Mouse (Mus musculus) liver, adult 2 months (tissue): ENCODE data around the gene Plekhh3.
A peak's percentile ranks its signal among the peaks of the same experiment; 100 is the strongest.

Experiments
- CTCF ChIP-seq: fragments of 200-500 bp; IDR thresholded peaks from 2 replicates; pipeline ENCODE4 v1.5.1; 2011; ENCODE audit warnings: low read depth, low read length, control low read depth
- POLR2A ChIP-seq: fragments of 200-500 bp; IDR thresholded peaks from 2 replicates; pipeline ENCODE4 v1.6.1; 2011; ENCODE audit warnings: low read length, control low read depth; ENCODE audit not compliant: insufficient read depth; ENCODE audit errors: extremely low read depth

DNA sequence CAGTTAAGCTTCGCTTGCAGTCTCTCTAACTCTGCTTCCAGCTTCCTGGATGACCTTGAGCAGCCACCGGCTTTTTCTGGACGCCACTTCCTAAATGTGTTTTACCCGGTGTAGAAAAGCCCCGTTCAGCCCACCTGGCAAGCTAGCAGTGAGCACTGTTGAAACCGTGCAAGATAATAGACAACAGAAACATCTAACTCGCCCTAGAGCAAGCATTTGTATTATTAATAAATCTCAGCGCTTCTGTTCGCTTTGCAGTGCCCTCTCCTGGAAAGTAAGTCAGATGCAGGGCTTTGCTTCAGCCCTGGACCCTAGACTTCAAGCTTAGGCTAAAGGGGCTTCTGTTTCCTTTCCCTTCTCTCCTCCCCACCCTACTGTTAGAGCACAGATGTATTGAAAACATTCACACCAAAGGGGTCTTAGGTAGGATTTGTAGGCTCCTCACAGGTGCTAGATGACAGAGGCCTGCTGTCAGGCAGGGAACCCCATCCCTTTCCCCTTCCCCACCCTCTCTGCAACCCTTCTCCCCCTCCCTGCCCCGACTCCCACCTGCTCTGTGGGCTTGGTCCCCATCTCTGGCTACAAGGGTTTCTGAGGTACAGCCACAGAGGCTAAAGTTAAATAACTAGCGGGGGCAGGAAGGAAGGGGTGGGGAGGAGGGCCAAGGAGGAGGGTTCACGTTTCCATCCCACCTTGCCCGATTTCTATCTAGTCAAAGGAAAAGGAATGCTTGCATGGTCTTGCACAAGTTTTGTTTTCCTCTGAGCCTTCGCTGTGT lies 3.9 kb upstream of the Plekhh3 start, which contains the start of gene Ccr10:
- no peak for TF ChIP-seq POLR2A
- TF ChIP-seq CTCF: 0 out of 2 replicates have a peak, but pooled peaks have one; percentile 9
